Mouse (Mus musculus) forebrain, postnatal 0 days (tissue): ENCODE data around the gene Slc45a3. TPM values are rescaled to one million over a fixed set of nuclear protein-coding genes. Genes with fewer than 3 reads are reported as not detected.

Experiments used
- ATAC-seq: fragments of 200-750 bp; cut with Nextera tagmentation; 2 replicates; pipeline ENCODE4 v1.8.0; 2017; ENCODE audit warnings: mild to moderate bottlenecking, moderate library complexity
- DNase-seq: peaks from one replicate; pipeline ENCODE4 v3.0.0-alpha.2; 2015
- H3K27ac ChIP-seq: fragments of 300-500 bp; sonication (generic); 2 replicates; pipeline ENCODE4 v1.5.1; 2014; ENCODE audit warnings: low read depth, mild to moderate bottlenecking, antibody characterized with exemption, low read length, moderate library complexity, mixed read lengths
- H3K27me3 ChIP-seq: fragments of 300-500 bp; sonication (generic); 2 replicates; pipeline ENCODE4 v1.6.1; 2014; ENCODE audit warnings: mild to moderate bottlenecking, low read length, mixed read lengths; ENCODE audit not compliant: insufficient read depth
- H3K36me3 ChIP-seq: fragments of 300-500 bp; sonication (generic); 2 replicates; pipeline ENCODE4 v1.6.1; 2014; ENCODE audit warnings: mild to moderate bottlenecking, moderate library complexity; ENCODE audit not compliant: insufficient read depth
- H3K4me1 ChIP-seq: fragments of 300-500 bp; sonication (generic); 2 replicates; pipeline ENCODE4 v1.6.1; 2014; ENCODE audit warnings: antibody characterized with exemption; ENCODE audit not compliant: insufficient read depth
- H3K4me2 ChIP-seq: fragments of 300-500 bp; sonication (generic); 2 replicates; pipeline ENCODE4 v1.6.1; 2014; ENCODE audit warnings: low read depth, mild to moderate bottlenecking, moderate library complexity
- H3K4me3 ChIP-seq: fragments of 300-500 bp; sonication (generic); 2 replicates; pipeline ENCODE4 v1.5.1; 2014; ENCODE audit warnings: low read depth, low read length, mixed read lengths
- H3K9ac ChIP-seq: fragments of 300-500 bp; sonication (generic); 2 replicates; pipeline ENCODE4 v1.6.1; 2014; ENCODE audit warnings: mild to moderate bottlenecking
- H3K9me3 ChIP-seq: fragments of 300-500 bp; sonication (generic); 2 replicates; pipeline ENCODE4 v1.6.1; 2016; ENCODE audit warnings: low read length
- CTCF ChIP-seq: sonication (generic); IDR thresholded peaks from 2 replicates; pipeline ENCODE4 v1.5.1; 2016; ENCODE audit warnings: antibody characterized with exemption, control low read depth, low read depth
- WGBS: fragments of 180-500 bp; shearing (Covaris S2); extraction: QIAGEN DNeasy Blood & Tissue Kit; methylation state at CpG from one replicate; pipeline ENCODE4 v1.1.7; 2014; 5-methylcytosine and 5-hydroxymethylcytosine counted together
- polyA plus RNA-seq: library from polyadenylated mRNA; unstranded; fragments of >200 nt; fragmentation: Nextera tagmentation; extraction: Ambion mirVana; gene quantifications from 2 replicates; pipeline ENCODE4 v1.2.1, GENCODE M21; 2015
- total RNA-seq: library from RNA; depleted of rRNA; stranded (reverse); fragments of >200 nt; gene quantifications from 2 replicates; pipeline ENCODE4 v1.2.3, GENCODE M21; 2014; rRNA removed

The Slc45a3 gene
- total RNA-seq (0.85 and 0.86 TPM in 2 replicates), polyA plus RNA-seq (0.69 and 0.78 TPM in 2 replicates)

- H3K9ac ChIP-seq = peak within 1 kb of the TSS; percentile 48
- ATAC-seq (peak; percentile 74), DNase-seq (peak; percentile 27)
- under 1% methylated on average over 33 of the region's 35 CpGs for WGBS
- TF ChIP-seq CTCF = no peak
- no peaks in the 10 kb centered on the region for H3K36me3 ChIP-seq
- no peaks in the 10 kb centered on the region for H3K9me3 ChIP-seq
- peak within 1 kb of the TSS; percentile 98 for H3K4me2 ChIP-seq
- peaks cover 6% of the 10 kb centered on the region; the same call in 1 of the 2 replicates for H3K4me1 ChIP-seq
- H3K4me3 ChIP-seq = peak within 1 kb of the TSS; percentile 72
- no peak within 1 kb of the TSS for H3K27ac ChIP-seq
- peaks cover 8% of the 10 kb centered on the region; the same call in 1 of the 2 replicates for H3K27me3 ChIP-seq
Measured at GRCm38 (mm10) chr1:131962606-131963084, at the start of gene Slc45a3. TSS of gene Slc45a3 (plus strand) at chr1:131962967.

- H3K36me3 ChIP-seq = peaks cover 10% of the 10 kb centered on the region
- H3K4me1 ChIP-seq = no peaks in the 10 kb centered on the region
- ATAC-seq (no peak), DNase-seq (no peak)
- no peak for TF ChIP-seq CTCF
- H3K4me3 ChIP-seq = no peak overlapping the region
- no peaks in the 10 kb centered on the region for H3K27me3 ChIP-seq
- no peak overlapping the region for H3K9ac ChIP-seq
- H3K9me3 ChIP-seq = no peaks in the 10 kb centered on the region
- no peak overlapping the region for H3K4me2 ChIP-seq
- 63% methylated on average over 6 of the region's 6 CpGs for WGBS
- H3K27ac ChIP-seq = no peak overlapping the region
Measured at GRCm38 (mm10) chr1:131917634-131918033, 45.1 kb upstream of the Slc45a3 start.

- H3K4me3 ChIP-seq = no peak overlapping the region
- no peak overlapping the region for H3K4me2 ChIP-seq
- no peak overlapping the region for H3K27ac ChIP-seq
- no peak for TF ChIP-seq CTCF
- 98% methylated on average over 2 of the region's 2 CpGs for WGBS
- DNase-seq (no peak), ATAC-seq (no peak)
- peaks cover 21% of the 10 kb centered on the region for H3K36me3 ChIP-seq
- H3K9ac ChIP-seq = no peak overlapping the region
- no peaks in the 10 kb centered on the region for H3K4me1 ChIP-seq
- no peaks in the 10 kb centered on the region for H3K9me3 ChIP-seq
- no peaks in the 10 kb centered on the region for H3K27me3 ChIP-seq
Measured at GRCm38 (mm10) chr1:131919052-131919451, 43.7 kb upstream of the Slc45a3 start.

- H3K36me3 ChIP-seq = peaks cover 42% of the 10 kb centered on the region
Measured at GRCm38 (mm10) chr1:131922100-131922499, 40.7 kb upstream of the Slc45a3 start.

GRCm38 (mm10) chr1:131933471-131933870, 29.3 kb upstream of the Slc45a3 start:
- Histone ChIP-seq H3K4me1 (no peaks in the 10 kb centered on the region), H3K9ac (no peak overlapping the region), H3K27me3 (no peaks in the 10 kb centered on the region), H3K36me3 (peaks cover 23% of the 10 kb centered on the region), H3K9me3 (no peaks in the 10 kb centered on the region), H3K4me3 (no peak overlapping the region), H3K27ac (no peak overlapping the region), H3K4me2 (no peak overlapping the region)
- 87% methylated on average over 2 of the region's 2 CpGs for WGBS
- ATAC-seq (no peak), DNase-seq (no peak)
- no peak for TF ChIP-seq CTCF

More at GRCm38 (mm10) chr1:131922100-131922499, 40.7 kb upstream of the Slc45a3 start:
- Histone ChIP-seq H3K9ac (no peak overlapping the region), H3K27ac (no peak overlapping the region), H3K9me3 (no peaks in the 10 kb centered on the region), H3K4me1 (no peaks in the 10 kb centered on the region), H3K4me2 (no peak overlapping the region), H3K27me3 (no peaks in the 10 kb centered on the region), H3K4me3 (no peak overlapping the region)
- WGBS = 95% methylated on average over 3 of the region's 3 CpGs
- no peak for DNase-seq
- no peak for TF ChIP-seq CTCF
- no peak for ATAC-seq

GRCm38 (mm10) chr1:131937659-131938305, 25.0 kb upstream of the Slc45a3 start:
- ATAC-seq = peak; percentile 45; the same call in 1 of the 2 replicates
- Histone ChIP-seq H3K9me3 (no peaks in the 10 kb centered on the region), H3K27ac (no peak overlapping the region), H3K4me2 (no peak overlapping the region), H3K27me3 (no peaks in the 10 kb centered on the region), H3K4me3 (no peak overlapping the region), H3K9ac (no peak overlapping the region), H3K36me3 (peaks cover 6% of the 10 kb centered on the region; the same call in 1 of the 2 replicates), H3K4me1 (no peaks in the 10 kb centered on the region)
- 38% methylated on average over 6 of the region's 6 CpGs for WGBS
- TF ChIP-seq CTCF = peak; percentile 83
- DNase-seq = peak; percentile 79

- no peak for ATAC-seq
- Histone ChIP-seq H3K27ac (no peak overlapping the region), H3K4me2 (no peak overlapping the region), H3K9me3 (no peaks in the 10 kb centered on the region), H3K27me3 (no peaks in the 10 kb centered on the region), H3K4me3 (no peak overlapping the region), H3K36me3 (peaks cover 2% of the 10 kb centered on the region; the same call in 1 of the 2 replicates), H3K4me1 (no peaks in the 10 kb centered on the region), H3K9ac (no peak overlapping the region)
- WGBS = 63% methylated on average over 1 of the region's 1 CpGs
- no peak for DNase-seq
- no peak for TF ChIP-seq CTCF
Measured at GRCm38 (mm10) chr1:131938811-131939210, 24.0 kb upstream of the Slc45a3 start.
